1 mouse cellular context compared by ENCODE assay signal in the genomic region with DNA sequence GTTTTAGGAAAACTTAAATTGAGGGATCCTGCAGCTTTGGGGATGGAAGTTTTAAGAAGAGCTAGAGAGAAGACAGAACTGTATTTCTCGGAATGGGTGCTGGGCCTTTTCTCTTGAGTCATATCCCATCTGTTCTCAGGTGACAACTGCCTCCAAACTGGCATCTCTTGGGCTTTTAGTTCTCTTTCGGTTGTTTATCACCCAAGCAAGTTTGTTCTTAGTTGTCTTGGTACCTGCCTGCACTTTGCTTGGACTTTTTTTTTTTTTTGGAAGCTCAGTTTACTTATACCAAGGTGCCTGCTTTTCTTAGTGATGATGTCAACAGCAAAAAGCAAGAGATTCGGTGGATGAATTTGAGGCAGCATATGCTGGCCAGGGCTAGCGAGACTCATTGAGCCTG.
TF ChIP-seq lines count a peak whose summit lies in the region.

No protein-coding gene starts in this region.

TF ChIP-seq in MEL, 35 proteins besides CTCF, POLR2A, EP300 and RAD21 (continued from another document):
- no peak for TF ChIP-seq USF1 (IDR thresholded peaks at IDR 0.05; ENCODE audit: low read depth, low read length)
- no peak for TF ChIP-seq USF2 (IDR thresholded peaks at IDR 0.05; ENCODE audit: borderline replicate concordance in 1 of 2, insufficient read depth in 1 of 2, low read depth in 1 of 2, low read length in 2 of 2)
- TF ChIP-seq UBTF (IDR thresholded peaks at IDR 0.05; ENCODE audit: borderline replicate concordance, insufficient read depth, low read depth, low read length): no peak
- no peak for TF ChIP-seq TCF12 (IDR thresholded peaks at IDR 0.05; ENCODE audit: low read depth, low read length)
